Mouse (Mus musculus): ENCODE measurements around the gene Prkar1b.

DNA sequence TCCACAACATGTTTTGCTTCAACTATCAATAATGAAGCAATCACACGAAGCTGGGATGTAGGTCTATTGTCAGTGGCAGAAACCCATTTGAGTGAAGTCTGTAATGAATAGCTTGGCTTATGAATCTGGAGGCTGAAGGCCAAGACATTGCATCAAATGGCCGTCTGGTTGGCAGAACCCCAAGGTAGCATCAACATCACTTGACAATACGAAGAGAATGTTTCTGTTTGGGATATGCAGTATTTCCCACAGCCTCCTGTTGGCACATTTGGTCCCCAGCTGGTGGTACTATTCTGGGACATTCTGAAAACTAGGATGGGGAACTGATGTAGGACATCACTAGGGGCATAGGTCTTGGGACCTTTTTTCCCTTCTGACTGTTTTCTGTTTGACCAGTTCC is 5.9 kb downstream of the Prkar1b start:
- TF ChIP-seq CTCF (IDR thresholded peaks at IDR 0.05; ENCODE audit: low read depth) = no peak
- no peak for TF ChIP-seq EP300 (IDR thresholded peaks at IDR 0.05; ENCODE audit: low read depth)
